9 mouse cellular contexts compared by ENCODE assay signal in the genomic region with DNA sequence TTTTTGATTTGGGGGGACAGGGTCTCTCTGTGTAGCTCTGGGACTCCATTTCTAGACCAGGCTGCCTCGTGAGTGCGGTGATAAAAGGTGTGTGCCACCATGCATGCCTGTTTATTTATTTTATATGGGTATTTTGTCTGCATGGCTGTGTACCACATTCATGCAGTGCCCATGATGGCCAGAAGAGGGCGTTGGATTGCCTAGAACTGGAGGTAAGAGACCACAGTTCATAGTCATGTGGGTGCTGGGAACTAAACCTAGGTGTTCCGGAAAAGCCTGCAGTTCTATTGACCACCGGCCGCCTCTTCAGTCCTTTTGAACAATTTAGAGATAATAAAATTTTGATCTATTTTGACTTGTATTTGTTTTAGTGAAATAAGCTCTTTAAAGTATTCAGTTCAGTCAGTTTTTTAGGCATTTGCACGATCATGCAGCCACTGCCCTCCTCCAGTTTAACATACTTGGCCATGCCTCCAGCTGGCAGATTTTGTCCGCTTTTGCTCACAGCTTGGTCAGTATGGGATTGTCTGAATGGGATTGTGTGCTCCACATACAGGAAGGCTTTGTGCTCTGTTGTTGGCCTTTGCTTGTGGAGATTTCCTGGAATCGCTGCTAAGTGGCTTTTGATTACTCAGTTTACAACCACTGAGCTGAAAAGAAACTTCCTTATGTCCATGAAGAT.
DNase-seq lines count a peak whose midpoint lies in the region; ATAC-seq and TF ChIP-seq lines count a peak whose summit lies in the region.
"Had no signal": no experiment of that assay in that cellular context is flagged by ENCODE, and none has a peak within 500 bp of the region (broad histone marks: within the 10 kb centered on the region; RNA-seq: fewer than 3 reads in every experiment).

No protein-coding gene starts in this region.

- H3K4me3 ChIP-seq in layer of hippocampus, adult 2 months, result no peak overlapping the region

- 45% methylated on average over 9 of the region's 9 CpGs for WGBS in large intestine, adult 2 months

- ATAC-seq in CD4-positive, CD25-positive, alpha-beta regulatory T cell, adult 4 months, result no peak

- no peak overlapping the region for H3K27ac ChIP-seq in layer of hippocampus, adult 2 months
- H3K27ac ChIP-seq: macrophage had no signal

- peak; percentile 58 for TF ChIP-seq CTCF in layer of hippocampus, adult 2 months (conservative IDR thresholded peaks at IDR 0.05)

- intact Hi-C loops in gastrocnemius, postnatal 14 days (cut with DNase I; ENCODE audit: low total_unique reads), result no loop called here

- DNase-seq in CD4-positive, CD25-positive, alpha-beta regulatory T cell, adult 2 months (ENCODE audit: low read depth, low spot score), result peak; percentile 14
- DNase-seq in layer of hippocampus, adult 2 months (ENCODE audit: low spot score in 2 of 2), result no peak
- DNase-seq in layer of hippocampus, postnatal 14 days (ENCODE audit: low spot score in 2 of 2), result no peak
- DNase-seq in MEL-GATA-1-ER (ENCODE audit: extremely low read depth, low read depth), result peak; percentile 10
- peak; percentile 32 for DNase-seq in large intestine, adult 2 months (ENCODE audit: low read depth, low spot score)
- no peak for DNase-seq in gastrocnemius, postnatal 14 days
- no peak for DNase-seq in adrenal gland, postnatal 10 days

Comparison
In these comparisons a context has a peak if more than half of its experiments do, and no peak if none do; other contexts are left out.
1. DNase-seq: peak in CD4-positive, CD25-positive, alpha-beta regulatory T cell, adult 2 months (single experiment), MEL-GATA-1-ER (single experiment) and large intestine, adult 2 months (single experiment); none in layer of hippocampus, adult 2 months (0 of 2), layer of hippocampus, postnatal 14 days (0 of 2), gastrocnemius, postnatal 14 days (single experiment) and adrenal gland, postnatal 10 days (single experiment).